Mouse (Mus musculus) liver, embryonic 14.5 days (tissue): ENCODE data around the gene D6Ertd527e. TPM values are rescaled to one million over a fixed set of nuclear protein-coding genes. Genes with fewer than 3 reads are reported as not detected.

Experiments used
- ATAC-seq: fragments of 200-750 bp; cut with Nextera tagmentation; 2 replicates; pipeline ENCODE4 v1.8.0; 2017; ENCODE audit warnings: moderate number of reproducible peaks, mild to moderate bottlenecking, moderate library complexity; ENCODE audit not compliant: insufficient read depth
- DNase-seq, 3 experiments: peaks; one replicate each; pipeline ENCODE4 v3.0.0-alpha.2; 2012 to 2013; ENCODE audit warnings: low read depth in 3 of 3, low spot score in 3 of 3
- H3K27ac ChIP-seq: fragments of 300-500 bp; sonication (generic); 2 replicates; pipeline ENCODE4 v1.5.1; 2014; ENCODE audit warnings: moderate library complexity, mild to moderate bottlenecking, control low read depth, inconsistent platforms
- H3K27me3 ChIP-seq: fragments of 300-500 bp; sonication (generic); 2 replicates; pipeline ENCODE4 v1.6.1; 2014; ENCODE audit warnings: mild to moderate bottlenecking, low read length, moderate library complexity; ENCODE audit not compliant: control insufficient read depth, insufficient read depth
- H3K36me3 ChIP-seq: fragments of 300-500 bp; sonication (generic); replicated peaks from 2 replicates; pipeline ENCODE4 v1.6.1; 2014; ENCODE audit warnings: low read depth; ENCODE audit not compliant: control insufficient read depth, insufficient read depth
- H3K4me1 ChIP-seq, 2 experiments: fragments of 200-500 bp in 1 of 2; fragments of 300-500 bp in 1 of 2; sonication (generic) in 1 of 2; replicated peaks; 2 replicates each; pipeline ENCODE4 v1.6.1; 2012 to 2014; ENCODE audit warnings: antibody characterized with exemption in 1 of 2, inconsistent platforms in 1 of 2, low read length in 1 of 2; ENCODE audit not compliant: control insufficient read depth in 2 of 2, insufficient read depth in 2 of 2
- H3K4me2 ChIP-seq: fragments of 300-500 bp; sonication (generic); 2 replicates; pipeline ENCODE4 v1.6.1; 2014; ENCODE audit warnings: low read depth, mild to moderate bottlenecking, control low read depth, moderate library complexity
- H3K4me3 ChIP-seq, 2 experiments: fragments of 200-500 bp in 1 of 2; fragments of 300-500 bp in 1 of 2; sonication (generic) in 1 of 2; 2 replicates each; pipeline ENCODE4 v1.5.1; 2012 to 2014; ENCODE audit warnings: low read depth in 2 of 2, low read length in 2 of 2, mild to moderate bottlenecking in 2 of 2, control low read depth in 1 of 2, inconsistent platforms in 1 of 2, moderate library complexity in 1 of 2; ENCODE audit not compliant: insufficient read depth in 1 of 2
- H3K9ac ChIP-seq: fragments of 300-500 bp; sonication (generic); replicated peaks from 2 replicates; pipeline ENCODE4 v1.6.1; 2014; ENCODE audit warnings: mild to moderate bottlenecking, control low read depth, moderate library complexity
- H3K9me3 ChIP-seq: fragments of 300-500 bp; sonication (generic); 2 replicates; pipeline ENCODE4 v1.6.1; 2016; ENCODE audit warnings: low read length, mixed read lengths; ENCODE audit not compliant: control insufficient read depth
- CTCF ChIP-seq: IDR thresholded peaks from 2 replicates; pipeline ENCODE4 v1.5.1; 2016; ENCODE audit warnings: antibody characterized with exemption, low read depth, control low read depth
- EP300 ChIP-seq: IDR thresholded peaks from 2 replicates; pipeline ENCODE4 v1.6.1; 2016; ENCODE audit warnings: antibody characterized with exemption, low read depth
- WGBS: fragments of 180-500 bp; shearing (Covaris S2); extraction: QIAGEN DNeasy Blood & Tissue Kit; methylation state at CpG from one replicate; pipeline ENCODE4 v1.1.7; 2014; ENCODE audit not compliant: insufficient replicate concordance; 5-methylcytosine and 5-hydroxymethylcytosine counted together
- polyA plus RNA-seq, 2 experiments: library from polyadenylated mRNA; depleted of rRNA in 1 of 2; stranded (reverse) in 1 of 2; unstranded in 1 of 2; fragments of >200 nt; fragmentation: Nextera tagmentation in 1 of 2; extraction: Ambion mirVana in 1 of 2; gene quantifications; 2 replicates each; pipeline versions ENCODE4 v1.2.1 to v1.2.3; 2012 to 2014

D6Ertd527e gene
- polyA plus RNA-seq, 2 experiments = 0.01 TPM; not detected in 1

- Histone ChIP-seq H3K4me3 (no peak overlapping the region), H3K4me2 (no peak overlapping the region), H3K9ac (no peak overlapping the region), H3K27me3 (no peaks in the 10 kb centered on the region; the same call in 1 of the 2 replicates), H3K9me3 (no peaks in the 10 kb centered on the region), H3K36me3 (no peaks in the 10 kb centered on the region), H3K27ac (no peak overlapping the region), H3K4me1 (peaks cover 17 to 18% of the 10 kb centered on the region in 2 experiments)
- TF ChIP-seq CTCF (no peak), EP300 (no peak)
- ATAC-seq (no peak), DNase-seq (no peak)
- whole genome bisulfite sequencing = 74% methylated on average over 13 of the region's 13 CpGs
Measured at GRCm38 (mm10) chr6:87143594-87143993, 39.0 kb downstream of the D6Ertd527e start.

GRCm38 (mm10) chr6:87147921-87148320 lies 43.4 kb downstream of the D6Ertd527e start:
- Histone ChIP-seq H3K4me1 (peaks cover 4 to 8% of the 10 kb centered on the region in 2 experiments; a peak in 3 of 4 replicates), H3K4me3 (no peak overlapping the region), H3K9me3 (no peaks in the 10 kb centered on the region), H3K36me3 (no peaks in the 10 kb centered on the region), H3K4me2 (no peak overlapping the region), H3K27ac (no peak overlapping the region), H3K9ac (no peak overlapping the region), H3K27me3 (no peaks in the 10 kb centered on the region; the same call in 1 of the 2 replicates)
- ATAC-seq = no peak
- no peak for TF ChIP-seq EP300
- TF ChIP-seq CTCF = no peak
- WGBS = 39% methylated on average over 3 of the region's 3 CpGs
- no peak for DNase-seq

GRCm38 (mm10) chr6:87150471-87150870 lies 45.9 kb downstream of the D6Ertd527e start:
- ATAC-seq = no peak

GRCm38 (mm10) chr6:87151427-87151826 lies 46.9 kb downstream of the D6Ertd527e start:
- no peaks in the 10 kb centered on the region for H3K36me3 ChIP-seq
- no peak for TF ChIP-seq EP300
- TF ChIP-seq CTCF = no peak
- H3K4me3 ChIP-seq = no peak overlapping the region
- no peak overlapping the region for H3K27ac ChIP-seq
- DNase-seq (no peak), ATAC-seq (no peak)
- no peak overlapping the region for H3K4me2 ChIP-seq
- H3K27me3 ChIP-seq = no peaks in the 10 kb centered on the region; the same call in 1 of the 2 replicates
- H3K4me1 ChIP-seq = peaks cover 11 to 13% of the 10 kb centered on the region in 2 experiments
- H3K9me3 ChIP-seq = no peaks in the 10 kb centered on the region
- WGBS = 88% methylated on average over 8 of the region's 8 CpGs
- H3K9ac ChIP-seq = no peak overlapping the region

More at GRCm38 (mm10) chr6:87150471-87150870, 45.9 kb downstream of the D6Ertd527e start:
- Histone ChIP-seq H3K27me3 (no peaks in the 10 kb centered on the region; the same call in 1 of the 2 replicates), H3K4me1 (peaks cover 11 to 13% of the 10 kb centered on the region in 2 experiments), H3K9ac (no peak overlapping the region), H3K4me3 (no peak overlapping the region), H3K27ac (no peak overlapping the region), H3K9me3 (no peaks in the 10 kb centered on the region), H3K36me3 (no peaks in the 10 kb centered on the region), H3K4me2 (no peak overlapping the region)
- TF ChIP-seq EP300 = no peak
- no peak for TF ChIP-seq CTCF
- DNase-seq = no peak
- 54% methylated on average over 7 of the region's 7 CpGs for WGBS

GRCm38 (mm10) chr6:87152461-87153230 lies 48.1 kb downstream of the D6Ertd527e start:
- peak; percentile 90 for ATAC-seq
- H3K4me3 ChIP-seq = no peak overlapping the region
- no peak for TF ChIP-seq EP300
- 0 out of 2 replicates have a peak, but pooled peaks have one; percentile 4 for TF ChIP-seq CTCF
- WGBS = 23% methylated on average over 21 of the region's 21 CpGs
- H3K9ac ChIP-seq = no peak overlapping the region; the same call in 1 of the 2 replicates
- peaks cover 11 to 13% of the 10 kb centered on the region in 2 experiments for H3K4me1 ChIP-seq
- no peaks in the 10 kb centered on the region; the same call in 1 of the 2 replicates for H3K27me3 ChIP-seq
- H3K9me3 ChIP-seq = no peaks in the 10 kb centered on the region
- no peaks in the 10 kb centered on the region for H3K36me3 ChIP-seq
- DNase-seq = peak in 2 of 3 experiments; percentile 43 to 56
- no peak overlapping the region; the same call in 1 of the 2 replicates for H3K27ac ChIP-seq
- peak overlapping the region; percentile 43 for H3K4me2 ChIP-seq
